Mouse (Mus musculus) midbrain, embryonic 11.5 days (tissue): ENCODE measurements at regions not wholly inside any gene's neighbourhood (a gene's known extent, or its start where the extent isn't known, plus 50 kb on each side); places are given as distances from the start of the nearest gene placed in this dataset.

Experiments
- ATAC-seq: fragments of 200-750 bp; cut with Nextera tagmentation; 2 replicates; pipeline ENCODE4 v1.8.0; 2017; ENCODE audit warnings: moderate TSS enrichment, moderate library complexity; ENCODE audit not compliant: low FRiP score
- DNase-seq: peaks from one replicate; pipeline ENCODE4 v3.0.0; 2015; ENCODE audit warnings: low spot score; ENCODE audit errors: missing footprints
- H3K27ac ChIP-seq: fragments of 300-500 bp; sonication (generic); 2 replicates; pipeline ENCODE4 v1.5.1; 2014; ENCODE audit warnings: low read depth, low read length
- H3K27me3 ChIP-seq: fragments of 300-500 bp; sonication (generic); 2 replicates; pipeline ENCODE4 v1.6.1; 2014; ENCODE audit warnings: mild to moderate bottlenecking, low read length, moderate library complexity, mixed read lengths; ENCODE audit not compliant: control insufficient read depth, insufficient read depth
- H3K36me3 ChIP-seq: fragments of 300-500 bp; sonication (generic); 2 replicates; pipeline ENCODE4 v1.6.1; 2014; ENCODE audit warnings: mild to moderate bottlenecking, low read length, moderate library complexity, mixed read lengths; ENCODE audit not compliant: control insufficient read depth, insufficient read depth
- H3K4me1 ChIP-seq: fragments of 300-500 bp; sonication (generic); 2 replicates; pipeline ENCODE4 v1.6.1; 2014; ENCODE audit warnings: low read length; ENCODE audit not compliant: control insufficient read depth, insufficient read depth
- H3K4me2 ChIP-seq: fragments of 300-500 bp; sonication (generic); 2 replicates; pipeline ENCODE4 v1.6.1; 2014; ENCODE audit warnings: mild to moderate bottlenecking, moderate library complexity
- H3K4me3 ChIP-seq: fragments of 300-500 bp; sonication (generic); 2 replicates; pipeline ENCODE4 v1.5.1; 2014; ENCODE audit warnings: low read depth, low read length
- H3K9ac ChIP-seq: fragments of 300-500 bp; sonication (generic); 2 replicates; pipeline ENCODE4 v1.6.1; 2014; ENCODE audit warnings: low read length
- H3K9me3 ChIP-seq: fragments of 300-500 bp; sonication (generic); 2 replicates; pipeline ENCODE4 v1.6.1; 2016; ENCODE audit warnings: low read length; ENCODE audit not compliant: control insufficient read depth
- WGBS: fragments of 180-500 bp; shearing (Covaris S2); extraction: QIAGEN DNeasy Blood & Tissue Kit; methylation state at CpG from one replicate; pipeline ENCODE4 v1.1.7; 2014; 5-methylcytosine and 5-hydroxymethylcytosine counted together

DNA sequence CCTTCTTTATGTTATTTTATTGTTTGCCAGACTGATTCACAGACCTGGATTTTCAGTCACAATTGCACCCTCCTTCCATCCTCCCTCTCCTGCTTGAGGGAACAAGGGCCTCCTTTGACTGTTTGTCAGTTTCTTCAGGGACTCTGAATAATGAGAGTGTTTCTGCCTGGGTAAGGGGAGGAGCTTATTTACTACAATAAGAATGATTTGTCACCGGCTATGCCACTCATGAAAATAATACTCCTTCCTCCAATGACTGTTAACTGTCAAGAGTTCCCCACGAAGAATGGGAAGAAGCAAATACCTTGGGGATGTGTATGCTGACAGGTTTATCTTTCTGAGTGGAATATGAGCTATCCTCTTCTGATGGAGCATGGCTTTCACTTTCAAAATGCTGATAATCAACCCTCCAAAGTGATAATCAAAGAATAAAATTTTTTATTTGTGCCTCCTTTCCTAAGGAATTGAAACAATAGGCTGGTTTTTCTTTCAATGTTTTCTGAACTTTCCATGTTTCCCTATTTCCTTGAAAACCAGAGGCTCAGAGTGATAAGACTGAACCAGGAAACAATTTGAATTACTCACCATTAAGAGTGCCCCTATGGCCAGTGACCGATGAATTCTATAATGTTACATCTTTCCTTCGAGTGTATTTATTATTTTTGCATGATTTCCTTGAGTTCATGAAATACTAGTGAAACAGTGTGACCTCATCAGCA lies 269.3 kb upstream of the Klf6 start:
- WGBS = 66% methylated on average over 4 of the region's 4 CpGs
- H3K27ac ChIP-seq = no peak overlapping the region
- ATAC-seq (peak; percentile 71), DNase-seq (no peak)
- no peaks in the 10 kb centered on the region for H3K27me3 ChIP-seq
- no peaks in the 10 kb centered on the region for H3K4me1 ChIP-seq
- H3K9me3 ChIP-seq = no peaks in the 10 kb centered on the region
- no peaks in the 10 kb centered on the region for H3K36me3 ChIP-seq
- no peak overlapping the region for H3K9ac ChIP-seq
- H3K4me3 ChIP-seq = no peak overlapping the region
- H3K4me2 ChIP-seq = no peak overlapping the region

DNA sequence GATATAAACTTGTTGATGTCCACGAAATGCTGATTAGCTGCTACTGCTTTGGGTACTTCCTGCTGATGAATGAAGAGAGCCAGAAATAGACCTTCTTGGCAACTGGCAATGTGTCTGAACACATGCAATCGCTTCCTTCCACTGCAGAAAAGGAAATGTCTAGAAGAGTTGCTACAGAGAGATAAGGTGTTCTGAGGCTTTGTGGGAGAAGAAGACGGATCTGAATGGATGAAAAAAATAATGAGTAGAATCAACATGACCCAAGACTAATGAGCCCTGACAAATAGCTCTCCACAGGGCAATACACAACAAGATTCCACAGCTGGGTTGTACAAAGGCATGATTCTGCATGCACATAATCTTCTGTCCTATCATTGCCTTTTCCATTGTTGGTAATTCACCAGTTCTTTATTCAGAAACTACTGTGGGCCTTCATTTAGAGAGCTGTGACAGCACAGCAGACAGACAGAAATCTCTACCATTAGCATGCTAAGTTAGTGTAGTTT lies 268.7 kb upstream of the Klf6 start:
- DNase-seq = no peak

GRCm38 (mm10) chr13:5601648-5602047 lies 259.6 kb upstream of the Klf6 start:
- ATAC-seq = no peak
- Histone ChIP-seq H3K9me3 (no peaks in the 10 kb centered on the region), H3K36me3 (no peaks in the 10 kb centered on the region), H3K27me3 (no peaks in the 10 kb centered on the region), H3K4me1 (no peaks in the 10 kb centered on the region), H3K27ac (no peak overlapping the region), H3K4me2 (no peak overlapping the region), H3K9ac (no peak overlapping the region), H3K4me3 (no peak overlapping the region)
- DNase-seq = no peak
- WGBS = 90% methylated on average over 1 of the region's 1 CpGs

More for the DNA sequence above, 268.7 kb upstream of the Klf6 start:
- Histone ChIP-seq H3K9ac (no peak overlapping the region), H3K4me2 (no peak overlapping the region), H3K27me3 (no peaks in the 10 kb centered on the region), H3K36me3 (no peaks in the 10 kb centered on the region), H3K4me1 (no peaks in the 10 kb centered on the region), H3K9me3 (no peaks in the 10 kb centered on the region), H3K27ac (no peak overlapping the region), H3K4me3 (no peak overlapping the region)
- ATAC-seq = peak; percentile 42; the same call in 1 of the 2 replicates
- 67% methylated on average over 3 of the region's 3 CpGs for WGBS

- ATAC-seq (no peak), DNase-seq (no peak)
- no peak overlapping the region for H3K27ac ChIP-seq
- H3K4me3 ChIP-seq = no peak overlapping the region
- no peak overlapping the region for H3K9ac ChIP-seq
- no peaks in the 10 kb centered on the region for H3K27me3 ChIP-seq
- H3K4me2 ChIP-seq = no peak overlapping the region
- no peaks in the 10 kb centered on the region for H3K36me3 ChIP-seq
- no peaks in the 10 kb centered on the region for H3K4me1 ChIP-seq
- H3K9me3 ChIP-seq = no peaks in the 10 kb centered on the region
- 67% methylated on average over 5 of the region's 5 CpGs for WGBS
Measured at GRCm38 (mm10) chr13:5603905-5604596, 257.2 kb upstream of the Klf6 start.

DNA sequence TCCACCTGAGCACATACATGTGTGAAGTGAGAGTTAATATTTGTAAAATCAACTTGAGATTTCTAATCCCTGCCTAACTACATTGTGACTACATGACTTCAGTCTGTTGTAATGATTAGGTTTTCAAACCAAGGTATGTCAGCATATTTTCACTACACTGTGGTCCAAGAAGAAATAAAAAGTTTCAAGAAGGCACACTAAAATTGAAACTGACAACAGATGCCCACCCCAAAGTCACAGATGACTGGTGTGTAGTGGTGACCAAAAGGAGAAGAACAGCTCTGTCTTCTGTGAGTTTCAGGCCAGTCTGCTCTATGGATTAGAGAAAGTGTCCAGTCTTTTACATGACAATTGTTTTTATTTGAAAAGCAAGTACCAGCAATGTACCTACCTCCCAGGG lies 255.9 kb upstream of the Klf6 start:
- no peaks in the 10 kb centered on the region for H3K36me3 ChIP-seq
- H3K9ac ChIP-seq = no peak overlapping the region
- no peak overlapping the region for H3K27ac ChIP-seq
- no peak overlapping the region for H3K4me3 ChIP-seq
- H3K4me1 ChIP-seq = no peaks in the 10 kb centered on the region
- no peaks in the 10 kb centered on the region for H3K27me3 ChIP-seq
- no peaks in the 10 kb centered on the region for H3K9me3 ChIP-seq
- ATAC-seq (no peak), DNase-seq (no peak)
- no peak overlapping the region for H3K4me2 ChIP-seq

DNA sequence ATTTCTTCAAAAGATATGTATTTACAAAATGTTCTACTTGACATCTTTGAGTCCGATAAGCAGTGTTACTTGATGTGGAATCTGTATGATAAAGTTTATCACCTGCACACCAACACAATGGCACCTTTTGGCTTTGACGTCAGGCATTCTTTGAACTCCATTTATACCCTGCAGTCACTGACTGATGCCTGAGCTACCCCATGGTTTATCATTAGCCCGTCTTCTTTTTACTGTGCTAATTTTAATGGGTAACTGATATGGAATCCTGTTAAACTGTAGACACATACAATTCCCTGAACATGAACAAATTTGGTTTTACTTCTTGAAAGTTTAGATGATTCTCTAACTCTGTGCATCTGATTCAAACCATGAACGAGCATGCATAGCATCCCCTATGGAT lies 253.8 kb upstream of the Klf6 start:
- no peaks in the 10 kb centered on the region for H3K9me3 ChIP-seq

DNA sequence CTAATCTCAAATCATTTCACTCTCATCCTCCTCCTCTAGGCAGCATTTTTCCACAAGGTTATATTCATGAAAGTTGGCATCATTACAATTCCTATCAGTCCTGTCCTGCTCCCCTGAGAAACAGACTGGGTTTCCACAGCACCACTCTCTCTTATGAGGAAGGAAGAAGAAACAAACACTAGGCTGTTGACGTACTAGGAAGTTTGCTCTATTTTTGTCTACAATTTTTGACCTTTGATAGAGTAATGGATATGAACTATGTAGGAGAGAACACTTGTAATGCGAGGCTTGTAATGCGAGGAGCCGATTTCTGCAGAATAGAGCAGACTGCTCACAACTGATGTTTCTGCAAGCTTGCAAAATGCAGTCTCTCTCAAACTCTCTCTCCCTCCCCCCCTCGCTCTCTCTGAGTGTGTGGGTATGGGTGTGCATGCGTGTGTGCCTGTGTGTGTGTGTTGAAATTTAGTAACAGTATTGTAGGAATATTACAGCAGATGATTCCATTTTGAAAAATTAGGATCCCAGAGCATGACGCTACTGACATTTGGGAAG lies 247.0 kb upstream of the Klf6 start:
- H3K4me1 ChIP-seq = no peaks in the 10 kb centered on the region
- DNase-seq (no peak), ATAC-seq (no peak)
- no peak overlapping the region for H3K4me2 ChIP-seq
- no peak overlapping the region for H3K4me3 ChIP-seq
- H3K36me3 ChIP-seq = no peaks in the 10 kb centered on the region
- H3K9ac ChIP-seq = no peak overlapping the region
- H3K27ac ChIP-seq = no peak overlapping the region
- no peaks in the 10 kb centered on the region for H3K27me3 ChIP-seq
- H3K9me3 ChIP-seq = no peaks in the 10 kb centered on the region
- WGBS = 79% methylated on average over 7 of the region's 7 CpGs

More for the DNA sequence above, 253.8 kb upstream of the Klf6 start:
- Histone ChIP-seq H3K27ac (no peak overlapping the region), H3K4me3 (no peak overlapping the region), H3K4me1 (no peaks in the 10 kb centered on the region), H3K4me2 (no peak overlapping the region), H3K27me3 (no peaks in the 10 kb centered on the region), H3K36me3 (no peaks in the 10 kb centered on the region), H3K9ac (no peak overlapping the region)
- WGBS = 91% methylated on average over 4 of the region's 4 CpGs
- DNase-seq = no peak
- no peak for ATAC-seq

- 83% methylated on average over 5 of the region's 5 CpGs for WGBS
- H3K9me3 ChIP-seq = no peaks in the 10 kb centered on the region
- H3K4me1 ChIP-seq = no peaks in the 10 kb centered on the region
- no peak overlapping the region for H3K4me2 ChIP-seq
- no peak overlapping the region for H3K27ac ChIP-seq
- no peak for ATAC-seq
- H3K9ac ChIP-seq = no peak overlapping the region
- DNase-seq = no peak
- H3K36me3 ChIP-seq = no peaks in the 10 kb centered on the region
- H3K4me3 ChIP-seq = no peak overlapping the region
- no peaks in the 10 kb centered on the region for H3K27me3 ChIP-seq
Measured at GRCm38 (mm10) chr13:5614833-5615232, 246.4 kb upstream of the Klf6 start.

- no peaks in the 10 kb centered on the region for H3K4me1 ChIP-seq
- DNase-seq (no peak), ATAC-seq (no peak)
- no peaks in the 10 kb centered on the region for H3K9me3 ChIP-seq
- H3K36me3 ChIP-seq = no peaks in the 10 kb centered on the region
- no peak overlapping the region for H3K4me3 ChIP-seq
- no peak overlapping the region for H3K9ac ChIP-seq
- 81% methylated on average over 3 of the region's 3 CpGs for WGBS
- no peak overlapping the region for H3K27ac ChIP-seq
- no peaks in the 10 kb centered on the region for H3K27me3 ChIP-seq
- no peak overlapping the region for H3K4me2 ChIP-seq
Measured at GRCm38 (mm10) chr13:5615327-5615726, 246.0 kb upstream of the Klf6 start.
